Mouse (Mus musculus) Patski (cell line): Measurements from ENCODE around the gene Dlgap4. TPM values are rescaled to one million over a fixed set of nuclear protein-coding genes. Genes with fewer than 3 reads are reported as not detected.
A peak's percentile ranks its signal among the peaks of the same experiment; 100 is the strongest.

Source experiments
- ATAC-seq: fragments of 100-300 bp; one replicate; pipeline ENCODE4 v1.8.0; 2021
- CTCF ChIA-PET: fragments of 350-600 bp; sonication (Branson Sonifier 250); formaldehyde crosslinking; loops from one replicate; lab custom pipeline; 2022; ENCODE audit warnings: inconsistent platforms; lab: Charles Lee
- POLR2A ChIA-PET: fragments of 350-600 bp; sonication (Branson Sonifier 250); formaldehyde crosslinking; loops from one replicate; lab custom pipeline; 2022; ENCODE audit warnings: antibody characterized with exemption, inconsistent platforms; lab: Charles Lee
- DNase-seq: peaks from one replicate; pipeline ENCODE4 v3.0.0-alpha.2; 2011; ENCODE audit warnings: low read depth, low spot score
- H3K27me3 ChIP-seq: fragments of 371-371 bp; one replicate; pipeline ENCODE4 v1.5.1; 2021
- CTCF ChIP-seq: fragments of 100-300 bp; IDR thresholded peaks from one replicate; pipeline ENCODE4 v1.5.1; 2021
- in situ Hi-C: fragments of 300-500 bp; cut with MboI; formaldehyde crosslinking; loops from 3 replicates; pipeline ENCODE4 v1.11.1; 2018; ENCODE audit warnings: low pct_unique_long_range_greater_than_20kb, mixed read lengths
- polyA plus RNA-seq: library from polyadenylated mRNA; unstranded; gene quantifications from one replicate; pipeline ENCODE4 v1.2.3, GENCODE M21; 2021

Gene Dlgap4
- polyA plus RNA-seq, 1 experiment from 2014 or later: 44.7 TPM

DNA sequence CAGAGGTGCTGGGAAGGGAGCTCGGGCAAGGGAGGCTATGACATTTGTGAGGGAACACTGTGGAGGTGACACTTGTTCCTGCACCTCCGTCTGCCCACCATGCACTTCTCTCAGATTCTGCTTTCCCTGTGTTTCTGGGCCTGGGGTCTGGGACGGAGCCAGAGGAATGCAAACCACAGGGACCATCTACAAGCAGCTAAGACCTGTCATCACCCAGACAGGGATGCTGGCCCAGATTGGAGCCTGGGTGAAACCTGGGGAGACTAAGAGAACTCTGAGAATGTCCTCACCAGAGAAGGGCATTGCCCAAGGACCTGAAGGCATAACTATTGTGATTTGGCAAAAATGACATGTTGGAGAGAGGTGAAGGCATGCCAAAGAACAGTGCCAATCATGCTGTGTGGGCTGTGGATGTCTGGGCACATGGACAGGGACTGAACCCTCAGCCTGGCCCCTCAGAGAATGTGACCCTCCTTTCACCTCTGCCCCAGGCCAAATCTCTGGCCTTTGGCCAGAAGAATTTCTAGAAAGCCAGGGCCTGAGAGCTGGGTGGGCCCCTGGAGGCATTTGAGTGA lies 122.3 kb downstream of the Dlgap4 start:
- ChIA-PET POLR2A (interaction anchor here (1.2 kb wide), 1 partner anchor 13 kb away, joined by 3 read pairs; no protein-coding TSS in a partner anchor), CTCF (interaction anchor here (1.3 kb wide), 1 partner anchor 11 kb away, joined by 4 read pairs; no protein-coding TSS in a partner anchor)
- in situ Hi-C loops: no loop called here
- ATAC-seq: no peak
- TF ChIP-seq CTCF: no peak
- H3K27me3 ChIP-seq: no peaks in the 10 kb centered on the region
- no peak for DNase-seq

- CTCF ChIA-PET: no interaction called here
- in situ Hi-C loops: no loop called here
- peak; percentile 15 for ATAC-seq
Measured at GRCm38 (mm10) chr2:156736846-156737245, 123.3 kb downstream of the Dlgap4 start.

GRCm38 (mm10) chr2:156737976-156738375 lies 124.5 kb downstream of the Dlgap4 start:
- POLR2A ChIA-PET: no interaction called here
- ATAC-seq: no peak
- no peak for TF ChIP-seq CTCF
- CTCF ChIA-PET: interaction anchor here (1.2 kb wide), 1 partner anchor 16 kb away, joined by 3 read pairs; no protein-coding TSS in a partner anchor
- in situ Hi-C loops: no loop called here
- DNase-seq: no peak
- no peaks in the 10 kb centered on the region for H3K27me3 ChIP-seq

More at GRCm38 (mm10) chr2:156736846-156737245, 123.3 kb downstream of the Dlgap4 start:
- H3K27me3 ChIP-seq: no peaks in the 10 kb centered on the region
- no peak for TF ChIP-seq CTCF
- POLR2A ChIA-PET: no interaction called here
- no peak for DNase-seq

GRCm38 (mm10) chr2:156741265-156741664 lies 127.8 kb downstream of the Dlgap4 start:
- DNase-seq: no peak
- ATAC-seq: no peak
- in situ Hi-C loops: no loop called here
- H3K27me3 ChIP-seq: no peaks in the 10 kb centered on the region
- no peak for TF ChIP-seq CTCF
- ChIA-PET CTCF (no interaction called here), POLR2A (no interaction called here)

- POLR2A ChIA-PET: no interaction called here
Measured at GRCm38 (mm10) chr2:156741998-156742397, 128.5 kb downstream of the Dlgap4 start.

DNA sequence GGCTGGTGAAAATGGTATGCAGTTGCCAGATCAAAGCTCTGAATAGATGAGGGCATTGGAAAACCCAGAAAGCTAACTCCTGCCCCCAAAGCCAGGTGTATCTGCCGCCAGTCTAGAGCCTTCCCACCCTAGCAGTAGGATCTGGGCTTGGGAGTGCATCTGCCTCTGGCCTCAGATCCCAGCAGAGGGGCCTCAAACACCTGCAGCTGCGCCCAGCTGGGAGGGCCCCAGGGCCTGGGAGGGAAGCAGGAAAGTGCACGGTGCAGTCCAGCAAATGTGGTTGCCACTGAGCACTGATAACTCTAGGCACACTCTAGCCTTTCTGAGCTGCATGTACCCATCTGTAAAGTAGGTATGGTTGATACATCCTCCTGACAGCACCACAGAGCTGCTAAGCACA lies 129.7 kb downstream of the Dlgap4 start:
- no peak for DNase-seq
- CTCF ChIA-PET: interaction anchor here (0.7 to 1.1 kb wide), 2 partner anchors 15 kb away, joined by 3 read pairs; no protein-coding TSS in a partner anchor
- no peak for ATAC-seq
- POLR2A ChIA-PET: no interaction called here
- in situ Hi-C loops: no loop called here
- no peaks in the 10 kb centered on the region for H3K27me3 ChIP-seq
- TF ChIP-seq CTCF: no peak

More at GRCm38 (mm10) chr2:156741998-156742397, 128.5 kb downstream of the Dlgap4 start:
- ATAC-seq (no peak), DNase-seq (no peak)
- no peaks in the 10 kb centered on the region for H3K27me3 ChIP-seq
- TF ChIP-seq CTCF: no peak
- in situ Hi-C loops: no loop called here
- CTCF ChIA-PET: no interaction called here

- no peaks in the 10 kb centered on the region for H3K27me3 ChIP-seq
- TF ChIP-seq CTCF: no peak
- in situ Hi-C loops: no loop called here
- ATAC-seq: no peak
- ChIA-PET CTCF (no interaction called here), POLR2A (no interaction called here)
- no peak for DNase-seq
Measured at GRCm38 (mm10) chr2:156744414-156744813, 130.9 kb downstream of the Dlgap4 start.

GRCm38 (mm10) chr2:156747315-156747714 lies 133.8 kb downstream of the Dlgap4 start:
- in situ Hi-C loops: no loop called here
- ChIA-PET CTCF (no interaction called here), POLR2A (no interaction called here)
- TF ChIP-seq CTCF: no peak
- DNase-seq: no peak
- H3K27me3 ChIP-seq: no peaks in the 10 kb centered on the region
- ATAC-seq: no peak

- TF ChIP-seq CTCF: no peak
- DNase-seq (no peak), ATAC-seq (no peak)
- in situ Hi-C loops: no loop called here
- CTCF ChIA-PET: interaction anchor here (1.3 kb wide), 1 partner anchor 26 kb away, joined by 3 read pairs; no protein-coding TSS in a partner anchor
- POLR2A ChIA-PET: no interaction called here
- H3K27me3 ChIP-seq: no peaks in the 10 kb centered on the region
Measured at GRCm38 (mm10) chr2:156749687-156750086, 136.2 kb downstream of the Dlgap4 start.

DNA sequence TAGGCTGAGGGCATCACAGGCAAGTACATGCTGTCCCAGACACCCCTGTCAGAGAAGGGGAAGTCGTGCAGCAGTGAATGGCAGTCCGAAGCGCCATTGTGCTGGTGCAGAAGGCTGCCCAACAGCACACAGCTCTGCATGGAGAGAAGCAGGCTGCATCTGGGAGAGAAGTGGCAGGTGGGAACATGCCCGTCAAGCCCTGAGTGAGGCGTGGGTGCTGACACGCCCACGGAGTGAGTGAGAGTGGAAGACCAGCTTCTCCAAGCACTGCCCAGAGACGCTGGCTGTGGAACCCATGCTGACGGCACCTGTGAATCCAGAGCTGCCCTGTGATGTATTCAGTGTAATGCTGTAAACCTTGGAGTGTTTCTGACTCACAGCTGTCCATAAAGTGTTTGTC lies 143.4 kb downstream of the Dlgap4 start:
- ATAC-seq: no peak
- in situ Hi-C loops: no loop called here
- H3K27me3 ChIP-seq: no peaks in the 10 kb centered on the region
- ChIA-PET POLR2A (no interaction called here), CTCF (no interaction called here)
- TF ChIP-seq CTCF: no peak
- no peak for DNase-seq

DNA sequence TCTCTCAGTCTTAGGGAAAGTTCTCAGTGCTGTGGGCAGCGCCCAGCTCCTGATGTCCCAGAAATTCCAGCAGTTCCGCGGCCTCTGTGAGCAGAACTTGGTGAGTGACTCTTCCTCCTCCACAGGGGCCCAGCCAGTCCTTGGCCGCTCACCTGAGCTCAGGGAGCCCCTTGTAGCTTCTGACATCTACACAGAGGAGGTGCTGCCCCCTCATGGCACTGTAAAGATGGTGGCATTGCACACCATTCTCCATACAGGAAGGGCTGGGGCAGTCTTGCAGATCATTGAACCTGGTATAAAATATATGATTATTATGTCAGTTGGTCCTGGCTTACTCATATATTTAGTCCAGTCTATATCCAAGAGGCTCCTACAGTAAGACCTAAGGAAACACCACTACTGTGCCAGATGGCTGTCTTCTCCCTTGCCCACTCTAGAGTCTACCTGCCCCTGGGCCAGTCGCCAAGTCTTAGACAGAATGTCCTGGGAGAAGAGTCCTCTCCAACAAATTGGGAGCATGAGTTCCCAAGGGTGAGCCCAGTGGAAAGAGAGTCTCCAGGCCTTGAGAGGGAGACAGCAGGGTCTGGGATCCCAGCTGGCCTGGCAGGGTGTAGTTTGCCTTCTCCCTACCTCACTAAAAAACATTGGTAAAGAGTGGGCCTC lies 147.5 kb downstream of the Dlgap4 start:
- DNase-seq (no peak), ATAC-seq (no peak)
- no peak for TF ChIP-seq CTCF
- POLR2A ChIA-PET: interaction anchor here (0.6 kb wide), 1 partner anchor 138 kb away, joined by 4 read pairs; no protein-coding TSS in a partner anchor
- no peaks in the 10 kb centered on the region for H3K27me3 ChIP-seq
- in situ Hi-C loops: no loop called here
- CTCF ChIA-PET: interaction anchor here (1.4 kb wide), 1 partner anchor 39 kb away, joined by 7 read pairs; no protein-coding TSS in a partner anchor
